Mouse (Mus musculus): ENCODE measurements around the gene Gsta3. TPM values are rescaled to one million over a fixed set of nuclear protein-coding genes. Genes with fewer than 3 reads are reported as not detected.

Gsta3 gene
- polyA plus RNA-seq, 1 experiment from 2014 or later, result 0.62 TPM

- ATAC-seq (replicated peaks; ENCODE audit: low FRiP score), result no peak
- H3K4me2 ChIP-seq, result no peak overlapping the region
- H3K27me3 ChIP-seq (replicated peaks; ENCODE audit: control insufficient read depth, insufficient read depth, low read length), result no peaks in the 10 kb centered on the region
- H3K4me1 ChIP-seq (replicated peaks; ENCODE audit: control insufficient read depth, insufficient read depth, low read length), result no peaks in the 10 kb centered on the region
- H3K9ac ChIP-seq (ENCODE audit: low read depth, low read length), result no peak overlapping the region
- H3K27ac ChIP-seq (ENCODE audit: low read depth, low read length), result no peak overlapping the region
- H3K4me3 ChIP-seq (ENCODE audit: low read depth, low read length), result no peak overlapping the region
- no peaks in the 10 kb centered on the region for H3K9me3 ChIP-seq (ENCODE audit: control insufficient read depth, low read length)
- no peaks in the 10 kb centered on the region for H3K36me3 ChIP-seq (ENCODE audit: control insufficient read depth, insufficient read depth, low read length)
- WGBS, result 81% methylated on average over 2 of the region's 2 CpGs
- no peak for DNase-seq (ENCODE audit: low spot score)
Measured at GRCm38 (mm10) chr1:21230376-21230775, 10.0 kb upstream of the Gsta3 start.

DNA sequence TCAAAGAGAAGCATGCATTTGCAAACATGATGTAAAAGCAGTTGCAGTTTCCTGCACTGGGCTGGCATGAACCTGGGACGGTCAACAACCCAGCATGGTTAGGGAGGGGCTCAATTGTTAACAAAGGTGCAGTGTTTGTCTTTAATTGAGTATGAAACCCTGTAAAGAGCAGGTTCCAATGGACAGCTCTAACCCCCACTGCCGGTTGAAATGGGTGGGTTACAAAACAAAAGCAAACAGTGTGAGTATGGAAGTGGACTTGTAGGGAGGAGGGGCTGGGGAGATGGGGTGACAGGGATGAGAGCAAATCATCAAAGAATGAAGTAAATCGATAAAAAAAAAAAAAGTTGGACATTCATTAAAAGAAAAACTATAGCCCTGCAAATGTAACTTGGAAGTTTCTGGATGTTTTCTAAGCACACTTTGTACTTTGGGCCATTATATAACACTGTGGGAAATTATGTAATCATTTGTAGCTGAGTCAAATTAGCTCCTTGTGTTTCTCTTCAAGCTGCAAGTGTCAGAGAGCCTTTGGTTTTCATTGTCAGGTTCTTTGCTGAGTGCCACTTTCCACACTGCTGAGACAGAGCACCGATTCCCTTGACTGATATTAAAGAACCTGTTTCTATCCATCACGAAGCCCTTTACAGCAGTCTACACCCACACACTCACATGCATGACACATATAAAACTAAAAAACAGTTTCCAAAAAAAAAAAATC, 8.5 kb upstream of the Gsta3 start:
- no peak overlapping the region for H3K4me3 ChIP-seq (ENCODE audit: low read depth, low read length)
- no peaks in the 10 kb centered on the region for H3K27me3 ChIP-seq (replicated peaks; ENCODE audit: control insufficient read depth, insufficient read depth, low read length)
- 66% methylated on average over 5 of the region's 5 CpGs for WGBS
- H3K9me3 ChIP-seq (ENCODE audit: control insufficient read depth, low read length), result no peaks in the 10 kb centered on the region
- ATAC-seq (replicated peaks; ENCODE audit: low FRiP score), result peak; percentile 49; the same call in 1 of the 2 replicates
- no peak overlapping the region for H3K27ac ChIP-seq (ENCODE audit: low read depth, low read length)
- no peaks in the 10 kb centered on the region for H3K4me1 ChIP-seq (replicated peaks; ENCODE audit: control insufficient read depth, insufficient read depth, low read length)
- no peak for DNase-seq (ENCODE audit: low spot score)
- no peak overlapping the region for H3K9ac ChIP-seq (ENCODE audit: low read depth, low read length)
- H3K36me3 ChIP-seq (ENCODE audit: control insufficient read depth, insufficient read depth, low read length), result no peaks in the 10 kb centered on the region
- H3K4me2 ChIP-seq, result no peak overlapping the region

- no peak for DNase-seq (ENCODE audit: low spot score)
Measured at GRCm38 (mm10) chr1:21232516-21232915, 7.9 kb upstream of the Gsta3 start.

GRCm38 (mm10) chr1:21235359-21235758, 5.0 kb upstream of the Gsta3 start:
- ATAC-seq (replicated peaks; ENCODE audit: low FRiP score) (no peak), DNase-seq (ENCODE audit: low spot score) (no peak)
- H3K36me3 ChIP-seq (ENCODE audit: control insufficient read depth, insufficient read depth, low read length), result no peaks in the 10 kb centered on the region
- H3K27ac ChIP-seq (ENCODE audit: low read depth, low read length), result no peak overlapping the region
- H3K4me3 ChIP-seq (ENCODE audit: low read depth, low read length), result no peak overlapping the region
- WGBS, result 85% methylated on average over 6 of the region's 6 CpGs
- H3K27me3 ChIP-seq (replicated peaks; ENCODE audit: control insufficient read depth, insufficient read depth, low read length), result no peaks in the 10 kb centered on the region
- H3K4me2 ChIP-seq, result no peak overlapping the region
- H3K9me3 ChIP-seq (ENCODE audit: control insufficient read depth, low read length), result no peaks in the 10 kb centered on the region
- no peaks in the 10 kb centered on the region for H3K4me1 ChIP-seq (replicated peaks; ENCODE audit: control insufficient read depth, insufficient read depth, low read length)
- no peak overlapping the region for H3K9ac ChIP-seq (ENCODE audit: low read depth, low read length)

More at GRCm38 (mm10) chr1:21232516-21232915, 7.9 kb upstream of the Gsta3 start:
- Histone ChIP-seq H3K36me3 (ENCODE audit: control insufficient read depth, insufficient read depth, low read length) (no peaks in the 10 kb centered on the region), H3K27ac (ENCODE audit: low read depth, low read length) (no peak overlapping the region), H3K9me3 (ENCODE audit: control insufficient read depth, low read length) (no peaks in the 10 kb centered on the region), H3K4me1 (replicated peaks; ENCODE audit: control insufficient read depth, insufficient read depth, low read length) (no peaks in the 10 kb centered on the region), H3K9ac (ENCODE audit: low read depth, low read length) (no peak overlapping the region), H3K27me3 (replicated peaks; ENCODE audit: control insufficient read depth, insufficient read depth, low read length) (no peaks in the 10 kb centered on the region), H3K4me2 (no peak overlapping the region), H3K4me3 (ENCODE audit: low read depth, low read length) (no peak overlapping the region)
- no peak for ATAC-seq (replicated peaks; ENCODE audit: low FRiP score)
- 92% methylated on average over 1 of the region's 1 CpGs for whole genome bisulfite sequencing

- Histone ChIP-seq H3K27me3 (replicated peaks; ENCODE audit: control insufficient read depth, insufficient read depth, low read length) (no peaks in the 10 kb centered on the region), H3K4me2 (no peak overlapping the region), H3K4me3 (ENCODE audit: low read depth, low read length) (no peak overlapping the region), H3K27ac (ENCODE audit: low read depth, low read length) (no peak overlapping the region), H3K36me3 (ENCODE audit: control insufficient read depth, insufficient read depth, low read length) (no peaks in the 10 kb centered on the region), H3K9ac (ENCODE audit: low read depth, low read length) (no peak overlapping the region), H3K9me3 (ENCODE audit: control insufficient read depth, low read length) (no peaks in the 10 kb centered on the region), H3K4me1 (replicated peaks; ENCODE audit: control insufficient read depth, insufficient read depth, low read length) (no peaks in the 10 kb centered on the region)
- no peak for ATAC-seq (replicated peaks; ENCODE audit: low FRiP score)
- 76% methylated on average over 1 of the region's 1 CpGs for WGBS
- DNase-seq (ENCODE audit: low spot score), result no peak
Measured at GRCm38 (mm10) chr1:21241096-21241495, 707 bp downstream of the Gsta3 start.

DNA sequence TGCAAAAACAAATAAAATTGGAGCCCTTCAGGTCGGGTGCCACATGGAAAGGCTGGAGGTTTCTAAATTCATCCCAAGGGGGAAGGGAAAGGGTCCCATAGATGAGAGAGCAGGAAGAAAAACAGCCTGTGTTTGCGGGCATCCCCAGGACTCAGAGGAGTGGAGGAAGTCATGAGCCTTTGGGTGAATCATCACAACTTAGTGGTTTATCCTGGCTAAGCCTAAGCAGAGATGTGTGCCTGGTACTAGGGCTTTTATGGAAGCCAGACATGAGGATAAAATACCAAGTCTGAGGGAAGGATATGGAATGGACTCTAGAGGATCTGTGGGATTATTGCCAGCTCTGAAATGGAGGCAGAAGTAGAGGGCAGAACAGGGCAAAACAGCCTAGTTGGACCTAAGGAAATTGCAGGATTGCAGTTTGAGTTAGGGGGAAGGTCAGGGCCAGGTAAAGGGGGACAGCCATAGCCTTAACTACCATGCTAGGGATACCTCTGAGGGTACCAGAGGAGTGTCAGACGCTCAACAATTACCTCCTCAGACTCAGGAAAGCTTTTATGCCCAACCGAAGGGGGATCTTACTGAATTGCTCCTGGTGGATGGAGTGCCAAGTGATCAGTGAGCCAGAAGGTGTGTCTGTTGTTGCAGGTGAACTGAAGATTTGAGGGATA, 4.0 kb downstream of the Gsta3 start:
- no peak overlapping the region for H3K4me2 ChIP-seq
- H3K9ac ChIP-seq (ENCODE audit: low read depth, low read length), result no peak overlapping the region
- H3K27ac ChIP-seq (ENCODE audit: low read depth, low read length), result no peak overlapping the region
- ATAC-seq (replicated peaks; ENCODE audit: low FRiP score) (no peak), DNase-seq (ENCODE audit: low spot score) (no peak)
- no peak overlapping the region for H3K4me3 ChIP-seq (ENCODE audit: low read depth, low read length)
- H3K9me3 ChIP-seq (ENCODE audit: control insufficient read depth, low read length), result no peaks in the 10 kb centered on the region
- H3K4me1 ChIP-seq (replicated peaks; ENCODE audit: control insufficient read depth, insufficient read depth, low read length), result no peaks in the 10 kb centered on the region
- H3K36me3 ChIP-seq (ENCODE audit: control insufficient read depth, insufficient read depth, low read length), result no peaks in the 10 kb centered on the region
- WGBS, result 63% methylated on average over 4 of the region's 4 CpGs
- H3K27me3 ChIP-seq (replicated peaks; ENCODE audit: control insufficient read depth, insufficient read depth, low read length), result no peaks in the 10 kb centered on the region

DNA sequence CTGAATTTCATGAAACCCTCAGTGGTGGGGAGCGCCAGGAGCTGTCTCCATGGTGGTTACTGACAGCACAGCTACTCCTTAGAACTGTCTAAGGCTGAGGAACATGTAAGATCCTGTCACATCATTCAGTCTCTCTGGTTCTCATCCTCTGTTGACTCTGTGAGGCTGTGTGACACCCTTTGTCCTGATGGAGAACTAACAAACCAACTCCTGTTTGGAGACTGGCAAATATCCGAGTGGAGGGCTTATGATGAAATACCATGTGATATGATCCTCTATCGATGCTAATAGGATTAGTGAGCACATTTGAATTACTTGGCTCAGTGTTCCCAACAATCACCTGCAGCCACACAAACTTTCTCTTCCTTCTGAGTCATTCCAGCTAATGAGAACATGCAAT, 5.7 kb downstream of the Gsta3 start:
- 75% methylated on average over 3 of the region's 3 CpGs for WGBS
- Histone ChIP-seq H3K27me3 (replicated peaks; ENCODE audit: control insufficient read depth, insufficient read depth, low read length) (no peaks in the 10 kb centered on the region), H3K9me3 (ENCODE audit: control insufficient read depth, low read length) (no peaks in the 10 kb centered on the region), H3K4me1 (replicated peaks; ENCODE audit: control insufficient read depth, insufficient read depth, low read length) (no peaks in the 10 kb centered on the region), H3K4me3 (ENCODE audit: low read depth, low read length) (no peak overlapping the region), H3K27ac (ENCODE audit: low read depth, low read length) (no peak overlapping the region), H3K36me3 (ENCODE audit: control insufficient read depth, insufficient read depth, low read length) (no peaks in the 10 kb centered on the region), H3K4me2 (no peak overlapping the region), H3K9ac (ENCODE audit: low read depth, low read length) (no peak overlapping the region)
- ATAC-seq (replicated peaks; ENCODE audit: low FRiP score) (no peak), DNase-seq (ENCODE audit: low spot score) (no peak)

DNA sequence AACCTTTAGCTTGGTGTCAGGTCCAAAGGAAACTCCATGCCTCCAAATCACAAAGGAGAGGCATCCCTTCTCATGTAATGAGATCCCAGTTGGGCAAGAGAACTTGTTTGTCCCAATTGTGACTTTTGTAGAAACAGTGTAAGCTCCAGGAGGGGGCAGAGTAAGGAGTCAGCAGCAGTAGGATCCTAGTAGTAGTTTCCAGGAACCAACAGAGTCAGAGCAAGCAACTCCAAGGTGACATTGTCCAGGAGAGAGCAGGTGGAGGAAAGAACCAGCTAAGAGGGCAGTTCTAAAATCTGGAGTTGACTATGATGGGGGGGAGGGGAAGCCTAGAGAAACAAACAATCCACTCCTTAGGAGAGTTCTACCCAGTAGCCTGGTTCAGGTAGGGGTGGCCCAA, 7.5 kb downstream of the Gsta3 start:
- H3K9me3 ChIP-seq (ENCODE audit: control insufficient read depth, low read length), result no peaks in the 10 kb centered on the region
- DNase-seq (ENCODE audit: low spot score), result no peak
- H3K27me3 ChIP-seq (replicated peaks; ENCODE audit: control insufficient read depth, insufficient read depth, low read length), result no peaks in the 10 kb centered on the region
- H3K4me3 ChIP-seq (ENCODE audit: low read depth, low read length), result no peak overlapping the region
- H3K4me1 ChIP-seq (replicated peaks; ENCODE audit: control insufficient read depth, insufficient read depth, low read length), result no peaks in the 10 kb centered on the region
- H3K36me3 ChIP-seq (ENCODE audit: control insufficient read depth, insufficient read depth, low read length), result no peaks in the 10 kb centered on the region
- H3K27ac ChIP-seq (ENCODE audit: low read depth, low read length), result no peak overlapping the region
- H3K4me2 ChIP-seq, result no peak overlapping the region
- no peak overlapping the region for H3K9ac ChIP-seq (ENCODE audit: low read depth, low read length)
- ATAC-seq (replicated peaks; ENCODE audit: low FRiP score), result no peak

All from liver, embryonic 11.5 days (tissue).